ENCODE assay signal across 8 mouse cellular contexts in genomic region chr9:43105664-43106361, GRCm38 (mm10). TPM values are rescaled to one million over a fixed set of nuclear protein-coding genes. Genes with fewer than 3 reads are reported as not detected.
DNase-seq lines count a peak whose midpoint lies in the region; ATAC-seq and TF ChIP-seq lines count a peak whose summit lies in the region.

No protein-coding gene starts in this region.

- TF ChIP-seq CTCF in bone marrow macrophage, adult 2 months (IDR thresholded peaks at IDR 0.05; ENCODE audit: low read depth, low read length): no peak
- no peak for TF ChIP-seq CTCF in embryonic fibroblast, embryonic 13.5 days (IDR thresholded peaks at IDR 0.05; ENCODE audit: borderline replicate concordance, insufficient read depth, low read length)

- peak overlapping the region; percentile 60 for H3K4me3 ChIP-seq in bone marrow macrophage, adult 2 months (ENCODE audit: insufficient read depth, low read length)
- peak overlapping the region; percentile 87 for H3K4me3 ChIP-seq in embryonic fibroblast, embryonic 13.5 days (ENCODE audit: insufficient read depth, low read length)
- H3K4me3 ChIP-seq in limb, embryonic 14.5 days (replicated peaks; ENCODE audit: low read length): peak overlapping the region; percentile 92
- H3K4me3 ChIP-seq in midbrain, embryonic 16.5 days (ENCODE audit: low read depth, low read length): peak overlapping the region; percentile 94

- peaks cover 5% of the 10 kb centered on the region; the same call in 1 of the 2 replicates for H3K4me1 ChIP-seq in bone marrow macrophage, adult 2 months (ENCODE audit: control insufficient read depth, insufficient read depth, low read length)
- H3K4me1 ChIP-seq in embryonic fibroblast, embryonic 13.5 days (ENCODE audit: control insufficient read depth, insufficient read depth, low read length): peaks cover 6% of the 10 kb centered on the region
- H3K4me1 ChIP-seq in limb, embryonic 14.5 days (ENCODE audit: control insufficient read depth, insufficient read depth, low read length): peaks cover 26% of the 10 kb centered on the region
- peaks cover 33% of the 10 kb centered on the region for H3K4me1 ChIP-seq in midbrain, embryonic 16.5 days (ENCODE audit: control insufficient read depth, insufficient read depth, low read length)

- no peaks in the 10 kb centered on the region for H3K9me3 ChIP-seq in limb, embryonic 14.5 days (ENCODE audit: control insufficient read depth, low read length)
- no peaks in the 10 kb centered on the region for H3K9me3 ChIP-seq in midbrain, embryonic 16.5 days (replicated peaks; ENCODE audit: control insufficient read depth, low read length, poor library complexity, severe bottlenecking)

- H3K9ac ChIP-seq in limb, embryonic 14.5 days (ENCODE audit: low read depth, low read length, severe bottlenecking): peak overlapping the region; percentile 93
- H3K9ac ChIP-seq in midbrain, embryonic 16.5 days (ENCODE audit: low read depth, low read length): peak overlapping the region; percentile 90

- H3K27me3 ChIP-seq in limb, embryonic 14.5 days (ENCODE audit: control insufficient read depth, insufficient read depth, low read length): no peaks in the 10 kb centered on the region
- no peaks in the 10 kb centered on the region for H3K27me3 ChIP-seq in midbrain, embryonic 16.5 days (ENCODE audit: control insufficient read depth, insufficient read depth, low read depth, low read length)

- peaks cover 4% of the 10 kb centered on the region; the same call in 1 of the 2 replicates for H3K36me3 ChIP-seq in limb, embryonic 14.5 days (ENCODE audit: control insufficient read depth, insufficient read depth, low read length)
- no peaks in the 10 kb centered on the region for H3K36me3 ChIP-seq in midbrain, embryonic 16.5 days (ENCODE audit: control insufficient read depth, insufficient read depth, low read length)

- under 1% methylated on average over 52 of the region's 91 CpGs for WGBS in limb, embryonic 14.5 days
- under 1% methylated on average over 73 of the region's 91 CpGs for WGBS in midbrain, embryonic 16.5 days

- no peak overlapping the region for H3K27ac ChIP-seq in bone marrow macrophage, adult 2 months (ENCODE audit: insufficient read depth, low read depth, low read length)
- peak overlapping the region; percentile 71 for H3K27ac ChIP-seq in embryonic fibroblast, embryonic 13.5 days (ENCODE audit: insufficient read depth, low read length)
- peak overlapping the region; percentile 93 for H3K27ac ChIP-seq in limb, embryonic 14.5 days (replicated peaks; ENCODE audit: low read depth, low read length)
- peak overlapping the region; percentile 89 for H3K27ac ChIP-seq in midbrain, embryonic 16.5 days (ENCODE audit: low read length)

- H3K4me2 ChIP-seq in limb, embryonic 14.5 days (replicated peaks; ENCODE audit: low read depth, low read length, severe bottlenecking): peak overlapping the region; percentile 71
- H3K4me2 ChIP-seq in midbrain, embryonic 16.5 days (ENCODE audit: low read length): peak overlapping the region; percentile 87

- DNase-seq in B cell, adult 2 months: peak; percentile 66 to 68
- DNase-seq in heart, adult 9 months (ENCODE audit: low spot score in 2 of 2): peak; percentile 94 to 96
- peak; percentile 94 for DNase-seq in kidney, adult 9 months
- peak; percentile 96 for DNase-seq in limb, embryonic 14.5 days (ENCODE audit: low spot score)
- DNase-seq in spleen, postnatal 36 days (ENCODE audit: low spot score in 2 of 2): peak; percentile 68 to 70

- no peak for TF ChIP-seq POLR2A in bone marrow macrophage, adult 2 months (IDR thresholded peaks at IDR 0.05; ENCODE audit: borderline replicate concordance, low read depth, low read length)
- TF ChIP-seq POLR2A in embryonic fibroblast, embryonic 13.5 days (IDR thresholded peaks at IDR 0.05; ENCODE audit: low read depth, low read length): peak; percentile 43; the same call in 1 of the 2 replicates
- TF ChIP-seq POLR2A in limb, embryonic 14.5 days (IDR thresholded peaks at IDR 0.05; ENCODE audit: borderline replicate concordance, extremely low read depth, insufficient read depth, insufficient read length): 0 out of 2 replicates have a peak, but pooled peaks have one; percentile 59

- ATAC-seq in limb, embryonic 14.5 days (ENCODE audit: low FRiP score, low read depth): peak; percentile 90
- peak; percentile 83 for ATAC-seq in midbrain, embryonic 16.5 days

RNA-seq across cellular contexts. Expression of gene Arhgef12, which starts 1.2 kb away (rescaled TPM):
- 6.8 and 8.6 TPM in 2 replicates for polyA plus RNA-seq in bone marrow macrophage, adult 2 months (2012; ENCODE audit: insufficient read depth, insufficient read length, missing spikeins)
- 56.1 and 56.6 TPM in 2 replicates for polyA plus RNA-seq in embryonic fibroblast, embryonic 13.5 days (2011; ENCODE audit: insufficient read length, low read depth, missing spikeins)
- polyA plus RNA-seq in limb, embryonic 14.5 days (2012; rRNA removed): 26.1 and 26.9 TPM in 2 replicates
- 15.7 and 18.6 TPM in 2 replicates for polyA plus RNA-seq in limb, embryonic 14.5 days (2014; fragmentation: Nextera tagmentation; extraction: Ambion mirVana)
- 22.1 and 23.6 TPM in 2 replicates for polyA plus RNA-seq in midbrain, embryonic 16.5 days (2015; fragmentation: Nextera tagmentation; extraction: Ambion mirVana)

RNA-seq across cellular contexts. Expression of gene Tmem136, which starts 10.6 kb away (rescaled TPM):
- polyA plus RNA-seq in bone marrow macrophage, adult 2 months (2012; ENCODE audit: insufficient read depth, insufficient read length, missing spikeins): not detected in 2 replicates
- polyA plus RNA-seq in embryonic fibroblast, embryonic 13.5 days (2011; ENCODE audit: insufficient read length, low read depth, missing spikeins): 5.5 and 6.6 TPM in 2 replicates
- polyA plus RNA-seq in limb, embryonic 14.5 days (2012; rRNA removed): 16.3 and 19.6 TPM in 2 replicates
- 7.7 and 9.6 TPM in 2 replicates for polyA plus RNA-seq in limb, embryonic 14.5 days (2014; fragmentation: Nextera tagmentation; extraction: Ambion mirVana)
- polyA plus RNA-seq in midbrain, embryonic 16.5 days (2015; fragmentation: Nextera tagmentation; extraction: Ambion mirVana): 11.2 TPM in 2 replicates
